Mouse (Mus musculus) E14TG2a.4 (cell line): ENCODE measurements at regions not wholly inside any gene's neighbourhood (a gene's known extent, or its start where the extent isn't known, plus 50 kb on each side); places are given as distances from the start of the nearest gene placed in this dataset.

Source experiments
- CTCF ChIP-seq: conservative IDR thresholded peaks from 2 replicates; pipeline ENCODE4 v1.5.1; 2014; ENCODE audit warnings: low read length
- NANOG ChIP-seq: IDR thresholded peaks from 2 replicates; pipeline ENCODE4 v1.6.1; 2014; ENCODE audit warnings: borderline replicate concordance, low read length, mixed read lengths
- POU5F1 ChIP-seq: IDR thresholded peaks from 2 replicates; pipeline ENCODE4 v1.6.1; 2014; ENCODE audit warnings: low read length, borderline replicate concordance

GRCm38 (mm10) chr1:73668691-73669090 lies 455.6 kb downstream of the Tns1 start:
- TF ChIP-seq CTCF, result no peak
- no peak for TF ChIP-seq NANOG
- no peak for TF ChIP-seq POU5F1
